Comparison of ENCODE assay signal across 8 mouse cellular contexts in the genomic region with DNA sequence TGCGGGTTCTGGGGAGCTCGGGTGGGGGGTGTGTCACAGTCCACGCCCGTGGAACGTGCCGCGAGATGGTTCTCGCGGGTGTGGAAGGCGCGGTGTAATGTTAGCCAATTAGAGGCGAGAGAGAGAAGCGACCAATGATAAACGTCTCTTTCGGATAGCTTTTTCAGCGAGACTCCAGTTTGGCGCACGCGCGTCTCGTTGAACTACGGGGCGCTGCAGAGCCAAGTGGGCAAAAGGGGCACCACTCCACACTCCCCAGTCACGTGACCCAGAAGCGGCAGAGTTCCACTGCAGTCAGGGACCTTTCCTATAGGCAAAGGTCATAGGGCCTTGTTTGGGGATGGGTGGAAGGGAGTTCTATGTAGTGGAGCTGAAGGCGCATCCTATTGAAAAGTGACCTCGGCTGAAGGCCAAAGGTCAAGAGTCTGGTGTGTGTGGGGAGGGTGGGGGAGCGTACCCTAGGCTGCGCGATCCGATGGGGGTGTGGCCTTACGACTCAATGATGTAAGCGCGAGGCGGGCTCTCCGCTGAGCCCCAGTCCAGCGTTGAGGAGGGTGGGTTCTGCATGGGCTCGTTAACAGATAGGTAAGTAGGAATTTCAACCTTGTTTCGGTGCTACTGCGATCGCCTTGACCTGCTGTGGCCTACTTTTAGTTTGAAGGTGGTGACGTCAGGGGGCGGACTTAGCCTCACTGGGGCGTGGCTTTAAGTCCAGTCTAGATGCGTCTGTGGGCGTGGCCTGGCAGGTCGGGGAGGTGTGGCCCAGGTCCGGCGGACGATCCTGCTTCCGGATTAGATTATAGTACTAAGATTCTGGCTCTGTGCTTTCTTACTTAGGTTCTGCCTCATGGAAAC. TPM values are rescaled to one million over a fixed set of nuclear protein-coding genes. Genes with fewer than 3 reads are reported as not detected.
DNase-seq lines count a peak whose midpoint lies in the region; ATAC-seq lines count a peak whose summit lies in the region.

Gene Ilvbl, plus strand, starts transcription at position 97 of the 855 bp plus-strand sequence.

- peak within 1 kb of the TSS; percentile 54 for H3K4me3 ChIP-seq in intestine, embryonic 14.5 days (ENCODE audit: low read depth, low read length)

- peak within 1 kb of the TSS; percentile 96 for H3K27ac ChIP-seq in intestine, embryonic 14.5 days (ENCODE audit: low read depth)

- H3K4me1 ChIP-seq in intestine, embryonic 14.5 days (replicated peaks; ENCODE audit: control insufficient read depth, insufficient read depth, low read length): peaks cover 7% of the 10 kb centered on the region

- H3K27me3 ChIP-seq in intestine, embryonic 14.5 days (replicated peaks; ENCODE audit: control insufficient read depth, insufficient read depth, low read length): no peaks in the 10 kb centered on the region

- no peaks in the 10 kb centered on the region for H3K9me3 ChIP-seq in intestine, embryonic 14.5 days (ENCODE audit: control insufficient read depth, low read length)

- DNase-seq in adrenal gland, adult (ENCODE audit: inconsistent age in 2 of 2, low spot score in 1 of 2): peak; percentile 96 to 99
- peak; percentile 98 for DNase-seq in embryo, embryonic 10.5 days (ENCODE audit: low spot score)
- peak; percentile 90 for DNase-seq in gastrocnemius, postnatal 25 days
- peak; percentile 97 for DNase-seq in intestine, embryonic 14.5 days (ENCODE audit: low spot score)
- DNase-seq in left cerebral cortex, postnatal 14 days (ENCODE audit: low spot score in 2 of 2): peak; percentile 94 to 95
- peak; percentile 96 for DNase-seq in mesoderm, embryonic 11.5 days (ENCODE audit: low read depth, low spot score)
- peak; percentile 89 to 92 for DNase-seq in right cerebral cortex, postnatal 36 days (ENCODE audit: low spot score in 2 of 2)
- peak; percentile 95 for DNase-seq in yolk sac, embryonic 10.5 days (ENCODE audit: low spot score)

- peak within 1 kb of the TSS; percentile 56 for H3K4me2 ChIP-seq in intestine, embryonic 14.5 days (ENCODE audit: low read length)

- H3K9ac ChIP-seq in intestine, embryonic 14.5 days (ENCODE audit: low read length): peak within 1 kb of the TSS; percentile 63

- peak; percentile 93 for ATAC-seq in intestine, embryonic 14.5 days (replicated peaks; ENCODE audit: low FRiP score, low TSS enrichment, low read depth)

- under 1% methylated on average over 51 of the region's 51 CpGs for WGBS in intestine, embryonic 14.5 days

- peaks cover 29% of the 10 kb centered on the region for H3K36me3 ChIP-seq in intestine, embryonic 14.5 days (ENCODE audit: control insufficient read depth, insufficient read depth, low read length)

- intact Hi-C loops in left cerebral cortex, postnatal 14 days (cut with DNase I): loop anchor here (5.0 kb wide), 1 partner anchor 107 kb away; no protein-coding TSS in a partner anchor

RNA-seq across cellular contexts. Expression of gene Ilvbl, which starts in this region (rescaled TPM):
- total RNA-seq in gastrocnemius, postnatal 25 days (2021): 10 to 100 TPM; 10.0 to 13.4 TPM
- polyA plus RNA-seq in intestine, embryonic 14.5 days (2014; fragmentation: Nextera tagmentation; extraction: Ambion mirVana): 44.1 and 46.8 TPM in 2 replicates
- total RNA-seq in left cerebral cortex, postnatal 14 days (2021): 10 to 100 TPM; 18.2 to 27.4 TPM

Comparison
In these comparisons a context has a peak if more than half of its experiments do, and no peak if none do; other contexts are left out.
1. Peak in every context shown above with its lines: DNase-seq, ATAC-seq, H3K4me3 ChIP-seq and H3K27ac ChIP-seq.